Mouse (Mus musculus): ENCODE measurements around the gene Gm2174. TPM values are rescaled to one million over a fixed set of nuclear protein-coding genes. Genes with fewer than 3 reads are reported as not detected.

Gm2174 gene
- polyA plus RNA-seq, 1 experiment from 2014 or later: 1.5 TPM

GRCm38 (mm10) chrX:56462020-56462933 is 14.5 kb downstream of the Gm2174 start:
- Histone ChIP-seq H3K36me3 (no peaks in the 10 kb centered on the region), H3K4me3 (no peak overlapping the region), H3K27me3 (ENCODE audit: insufficient read depth, poor library complexity, severe bottlenecking) (no peaks in the 10 kb centered on the region), H3K4me1 (no peaks in the 10 kb centered on the region), H3K9me3 (no peaks in the 10 kb centered on the region), H3K27ac (no peak overlapping the region)
- DNase-seq (ENCODE audit: low spot score): no peak
- whole genome bisulfite sequencing: 63% methylated on average over 14 of the region's 14 CpGs

DNA sequence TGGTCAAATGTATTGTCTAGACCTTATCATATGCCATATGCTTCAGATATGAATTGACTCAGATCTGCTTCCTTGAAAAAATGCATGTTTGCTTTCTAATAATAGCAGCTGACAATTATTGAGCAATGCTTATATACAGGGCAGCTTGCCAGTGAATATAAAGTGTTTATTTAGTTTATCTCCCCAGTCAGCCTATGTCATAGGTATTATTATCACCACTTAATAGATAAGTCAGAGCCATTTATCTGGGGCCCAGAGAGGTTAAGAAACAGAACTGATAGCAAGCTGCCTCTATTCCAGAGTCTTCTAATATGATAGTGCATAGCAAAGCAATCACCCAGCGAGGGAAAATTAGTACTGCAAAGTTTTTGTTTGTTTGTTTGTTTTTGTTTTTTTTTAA is 17.1 kb downstream of the Gm2174 start:
- WGBS: 69% methylated on average over 1 of the region's 1 CpGs
- Histone ChIP-seq H3K27ac (no peak overlapping the region), H3K27me3 (ENCODE audit: insufficient read depth, poor library complexity, severe bottlenecking) (no peaks in the 10 kb centered on the region), H3K4me3 (no peak overlapping the region), H3K9me3 (no peaks in the 10 kb centered on the region), H3K36me3 (no peaks in the 10 kb centered on the region), H3K4me1 (no peaks in the 10 kb centered on the region)
- no peak for DNase-seq (ENCODE audit: low spot score)

DNA sequence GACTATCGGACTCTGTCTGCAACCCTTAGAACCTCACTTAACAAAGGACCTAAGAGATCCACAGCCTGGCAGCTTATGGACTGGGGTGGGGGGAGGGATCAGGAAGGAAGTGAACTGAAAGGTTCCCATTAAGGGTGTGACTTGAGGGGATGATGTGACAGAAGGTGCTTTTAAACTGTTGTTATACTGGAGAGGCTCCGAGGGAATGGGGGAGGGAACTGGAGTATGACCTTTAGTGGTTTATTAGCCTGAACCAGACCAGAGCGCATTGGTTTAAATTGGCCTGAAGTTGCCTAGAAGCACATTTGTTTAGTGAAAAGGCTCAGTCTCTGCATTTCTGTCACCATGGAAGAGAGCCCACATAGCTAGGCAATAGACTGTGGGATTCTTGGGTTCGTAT is 19.9 kb downstream of the Gm2174 start:
- no peak for DNase-seq (ENCODE audit: low spot score)
- no peaks in the 10 kb centered on the region for H3K4me1 ChIP-seq
- no peaks in the 10 kb centered on the region for H3K9me3 ChIP-seq
- H3K27me3 ChIP-seq (ENCODE audit: insufficient read depth, poor library complexity, severe bottlenecking): no peaks in the 10 kb centered on the region
- no peak overlapping the region for H3K27ac ChIP-seq
- no peak overlapping the region for H3K4me3 ChIP-seq
- no peaks in the 10 kb centered on the region; the same call in 1 of the 2 replicates for H3K36me3 ChIP-seq
- WGBS: 66% methylated on average over 4 of the region's 4 CpGs

GRCm38 (mm10) chrX:56468422-56468821 is 20.7 kb downstream of the Gm2174 start:
- WGBS: 57% methylated on average over 6 of the region's 6 CpGs
- H3K36me3 ChIP-seq: no peaks in the 10 kb centered on the region; the same call in 1 of the 2 replicates
- no peaks in the 10 kb centered on the region for H3K4me1 ChIP-seq
- no peak overlapping the region for H3K4me3 ChIP-seq
- H3K27ac ChIP-seq: no peak overlapping the region
- no peak for DNase-seq (ENCODE audit: low spot score)
- no peaks in the 10 kb centered on the region for H3K27me3 ChIP-seq (ENCODE audit: insufficient read depth, poor library complexity, severe bottlenecking)
- H3K9me3 ChIP-seq: no peaks in the 10 kb centered on the region

DNA sequence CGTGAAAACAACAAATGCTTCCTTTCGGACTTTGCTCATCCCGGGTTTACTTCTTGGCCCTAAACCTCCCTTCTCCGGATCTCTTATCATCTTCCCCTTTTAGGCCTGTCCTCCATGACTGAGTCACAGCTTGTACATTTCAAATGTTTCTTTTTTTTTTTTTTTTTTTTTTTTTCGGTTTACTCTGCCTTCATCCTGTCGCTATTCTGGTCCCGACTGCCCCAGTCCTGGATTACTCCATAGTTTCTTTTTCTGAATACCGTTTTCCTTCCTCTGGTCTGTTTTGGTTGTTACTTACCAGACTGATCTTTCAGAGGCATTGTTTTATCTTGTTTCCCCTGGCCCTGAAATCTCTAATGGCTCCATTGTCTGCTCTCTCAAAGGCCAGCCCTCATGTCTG is 26.3 kb downstream of the Gm2174 start:
- no peak for DNase-seq (ENCODE audit: low spot score)
- no peak overlapping the region for H3K27ac ChIP-seq

GRCm38 (mm10) chrX:56477553-56477952 is 29.8 kb downstream of the Gm2174 start:
- Histone ChIP-seq H3K9me3 (no peaks in the 10 kb centered on the region), H3K27ac (no peak overlapping the region), H3K27me3 (ENCODE audit: insufficient read depth, poor library complexity, severe bottlenecking) (no peaks in the 10 kb centered on the region), H3K4me1 (no peaks in the 10 kb centered on the region), H3K36me3 (no peaks in the 10 kb centered on the region), H3K4me3 (no peak overlapping the region)
- 80% methylated on average over 3 of the region's 3 CpGs for WGBS
- DNase-seq (ENCODE audit: low spot score): no peak

More for the DNA sequence above, 26.3 kb downstream of the Gm2174 start:
- no peaks in the 10 kb centered on the region for H3K27me3 ChIP-seq (ENCODE audit: insufficient read depth, poor library complexity, severe bottlenecking)
- H3K4me3 ChIP-seq: no peak overlapping the region
- no peaks in the 10 kb centered on the region for H3K4me1 ChIP-seq
- 44% methylated on average over 8 of the region's 8 CpGs for WGBS
- H3K36me3 ChIP-seq: no peaks in the 10 kb centered on the region; the same call in 1 of the 2 replicates
- H3K9me3 ChIP-seq: no peaks in the 10 kb centered on the region

DNA sequence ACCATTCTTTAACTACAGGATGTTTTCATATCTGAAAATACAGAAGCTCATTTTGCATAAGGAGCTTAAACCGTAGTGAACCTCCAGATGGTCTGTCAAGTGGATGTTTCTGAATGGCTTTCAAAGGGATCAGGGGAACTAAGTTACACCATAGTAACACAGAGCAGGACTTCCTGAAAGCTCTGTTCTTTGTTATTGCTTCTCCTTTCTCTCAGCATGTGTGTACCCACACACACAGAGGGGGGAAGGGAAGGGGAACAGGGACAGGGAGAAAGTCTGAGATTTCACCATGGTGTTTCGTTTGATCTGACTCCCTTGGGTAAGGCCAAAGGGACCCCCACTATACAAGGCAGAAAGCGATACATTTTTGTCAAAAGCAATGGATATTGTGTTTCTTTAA is 34.1 kb downstream of the Gm2174 start:
- Histone ChIP-seq H3K9me3 (no peaks in the 10 kb centered on the region), H3K4me1 (no peaks in the 10 kb centered on the region), H3K36me3 (peaks cover 2% of the 10 kb centered on the region; the same call in 1 of the 2 replicates), H3K27ac (no peak overlapping the region), H3K4me3 (no peak overlapping the region), H3K27me3 (ENCODE audit: insufficient read depth, poor library complexity, severe bottlenecking) (no peaks in the 10 kb centered on the region)
- 65% methylated on average over 3 of the region's 3 CpGs for WGBS
- no peak for DNase-seq (ENCODE audit: low spot score)

GRCm38 (mm10) chrX:56489758-56490157 is 42.0 kb downstream of the Gm2174 start:
- no peak overlapping the region for H3K27ac ChIP-seq
- no peaks in the 10 kb centered on the region for H3K4me1 ChIP-seq
- no peaks in the 10 kb centered on the region for H3K27me3 ChIP-seq (ENCODE audit: insufficient read depth, poor library complexity, severe bottlenecking)
- H3K4me3 ChIP-seq: no peak overlapping the region
- 24% methylated on average over 1 of the region's 1 CpGs for WGBS
- H3K9me3 ChIP-seq: no peaks in the 10 kb centered on the region
- DNase-seq (ENCODE audit: low spot score): no peak
- no peaks in the 10 kb centered on the region for H3K36me3 ChIP-seq

DNA sequence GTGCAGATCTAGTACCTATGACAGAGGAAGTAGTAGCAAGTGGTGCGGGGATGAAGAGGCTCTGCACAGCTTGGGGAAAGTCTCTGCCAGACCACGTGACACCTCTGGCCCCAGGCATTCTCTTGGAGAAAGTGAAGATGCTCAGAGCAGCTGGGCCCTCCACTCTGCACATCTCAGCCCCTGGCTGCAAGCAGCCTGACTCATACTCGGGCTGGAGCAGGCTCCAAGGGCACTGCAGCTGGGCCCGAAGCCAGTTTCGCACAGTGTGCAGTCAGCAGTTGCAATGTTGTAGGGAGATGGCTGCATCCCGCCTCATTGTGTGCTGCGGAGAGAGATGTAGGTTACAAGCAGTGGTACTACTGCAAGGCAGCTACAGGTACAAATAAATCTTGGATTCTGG is 49.5 kb downstream of the Gm2174 start:
- no peaks in the 10 kb centered on the region for H3K9me3 ChIP-seq
- no peaks in the 10 kb centered on the region for H3K27me3 ChIP-seq (ENCODE audit: insufficient read depth, poor library complexity, severe bottlenecking)
- no peak overlapping the region for H3K4me3 ChIP-seq
- 84% methylated on average over 7 of the region's 7 CpGs for WGBS
- no peak overlapping the region for H3K27ac ChIP-seq
- no peaks in the 10 kb centered on the region for H3K4me1 ChIP-seq
- DNase-seq (ENCODE audit: low spot score): no peak
- peaks cover 8% of the 10 kb centered on the region; the same call in 1 of the 2 replicates for H3K36me3 ChIP-seq

Other genes starting within 250 kb of the Gm2174 start
- gene Gm773, start 235.1 kb upstream of the Gm2174 start, polyA plus RNA-seq (2016; fragmentation: Nextera tagmentation; extraction: Ambion mirVana): not detected in 2 replicates
- gene Zfp449, start 101.6 kb upstream of the Gm2174 start, polyA plus RNA-seq (2016; fragmentation: Nextera tagmentation; extraction: Ambion mirVana): 7.4 and 9.7 TPM in 2 replicates
- gene Smim10l2a, start 73.4 kb upstream of the Gm2174 start, polyA plus RNA-seq (2016; fragmentation: Nextera tagmentation; extraction: Ambion mirVana): 4.5 and 6.9 TPM in 2 replicates
- 19.3 and 23.0 TPM in 2 replicates for gene Ints6l, start 6.9 kb downstream of the Gm2174 start, polyA plus RNA-seq (2016; fragmentation: Nextera tagmentation; extraction: Ambion mirVana)
- not detected in 2 replicates for gene Gm10477, start 76.8 kb downstream of the Gm2174 start, polyA plus RNA-seq (2016; fragmentation: Nextera tagmentation; extraction: Ambion mirVana)
- gene Gm648, start 101.6 kb downstream of the Gm2174 start, polyA plus RNA-seq (2016; fragmentation: Nextera tagmentation; extraction: Ambion mirVana): 0.16 TPM in 1 of 2 replicates, not detected in the other
- 24.8 and 29.2 TPM in 2 replicates for gene Mmgt1, start 150.1 kb downstream of the Gm2174 start, polyA plus RNA-seq (2016; fragmentation: Nextera tagmentation; extraction: Ambion mirVana)
- gene Slc9a6, start 161.8 kb downstream of the Gm2174 start, polyA plus RNA-seq (2016; fragmentation: Nextera tagmentation; extraction: Ambion mirVana): 6.3 and 8.0 TPM in 2 replicates